Mouse (Mus musculus) heart, postnatal 0 days (tissue): Measurements from ENCODE around the gene Fam241a.
A peak's percentile ranks its signal among the peaks of the same experiment; 100 is the strongest.

ENCODE experiments used
- CTCF ChIP-seq: IDR thresholded peaks from 2 replicates; pipeline ENCODE4 v1.5.1; 2016; ENCODE audit warnings: antibody characterized with exemption, control low read depth, low read depth
- EP300 ChIP-seq: IDR thresholded peaks from 2 replicates; pipeline ENCODE4 v1.6.1; 2016; ENCODE audit warnings: antibody characterized with exemption, low read depth

DNA sequence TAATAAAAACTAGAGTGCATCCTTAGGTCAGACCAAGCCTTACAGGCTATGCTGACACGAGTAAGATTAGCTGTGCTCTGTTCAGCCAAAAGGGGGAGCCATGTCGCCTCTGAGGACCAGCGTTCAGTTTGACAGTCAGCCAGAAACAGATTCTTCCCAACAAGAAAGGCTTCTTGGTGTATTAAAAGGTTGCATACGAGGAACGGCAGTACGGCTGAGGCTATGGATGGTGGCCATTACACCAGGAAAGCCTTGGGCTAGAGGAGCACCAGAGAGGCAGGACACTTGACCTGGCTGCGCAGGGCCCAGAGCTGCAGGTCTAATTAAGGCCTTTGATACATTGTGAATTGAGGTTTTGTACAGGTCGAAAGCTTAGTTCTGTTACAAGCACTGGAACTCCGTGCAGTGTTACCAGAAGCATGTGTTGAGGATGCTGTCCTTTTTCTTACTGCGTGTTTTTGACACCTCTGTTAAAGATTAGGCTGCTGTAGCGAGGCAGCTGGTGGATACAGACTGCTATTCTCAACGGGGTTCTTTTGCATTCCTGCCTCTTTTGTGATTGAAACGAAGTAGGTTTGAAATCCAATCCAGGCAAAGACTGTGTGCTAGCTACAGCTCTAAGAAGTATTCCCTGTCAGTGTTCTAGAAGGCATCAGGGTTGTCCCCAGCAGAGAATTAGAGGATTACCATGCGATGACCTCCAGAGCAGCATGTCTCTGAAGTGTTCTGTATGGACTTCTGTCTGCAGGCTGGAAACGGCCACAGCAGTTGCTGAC lies 42.5 kb downstream of the Fam241a start:
- TF ChIP-seq CTCF, result peak; percentile 93
- TF ChIP-seq EP300, result no peak
